Mouse (Mus musculus) heart, adult 18-20 months (tissue): ENCODE measurements around the gene Rad9a. TPM values are rescaled to one million over a fixed set of nuclear protein-coding genes. Genes with fewer than 3 reads are reported as not detected.

ENCODE experiments used
- DNase-seq, 2 experiments: peaks; one replicate each; pipeline ENCODE4 v3.0.0; 2021 to 2022; ENCODE audit warnings: mixed read lengths in 1 of 2
- total RNA-seq, 2 experiments: library from RNA; stranded (reverse); gene quantifications; 2 replicates each; pipeline ENCODE4 v1.2.3; 2021

Rad9a gene
- total RNA-seq, 2 experiments from 2014 or later = 4.5 to 4.8 TPM

DNA sequence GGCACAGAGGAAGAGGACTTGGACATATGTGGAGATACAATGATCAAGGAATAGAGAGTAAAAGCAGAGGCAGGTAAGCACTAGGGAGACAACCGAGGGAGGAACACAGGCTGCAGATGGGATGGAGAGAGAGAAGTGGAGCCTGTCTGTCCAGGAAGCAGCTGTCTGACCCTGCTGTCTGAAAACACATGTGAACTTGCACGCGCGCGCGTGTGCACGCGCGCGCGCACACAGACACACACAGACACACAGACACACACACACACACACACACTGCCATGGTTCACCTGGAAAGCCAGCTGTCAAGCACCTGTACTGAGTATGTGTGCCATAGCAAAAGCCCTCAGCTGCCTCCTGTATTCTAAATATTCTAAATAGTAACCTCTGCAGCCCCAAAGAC lies 16.8 kb upstream of the Rad9a start:
- no peak for DNase-seq

DNA sequence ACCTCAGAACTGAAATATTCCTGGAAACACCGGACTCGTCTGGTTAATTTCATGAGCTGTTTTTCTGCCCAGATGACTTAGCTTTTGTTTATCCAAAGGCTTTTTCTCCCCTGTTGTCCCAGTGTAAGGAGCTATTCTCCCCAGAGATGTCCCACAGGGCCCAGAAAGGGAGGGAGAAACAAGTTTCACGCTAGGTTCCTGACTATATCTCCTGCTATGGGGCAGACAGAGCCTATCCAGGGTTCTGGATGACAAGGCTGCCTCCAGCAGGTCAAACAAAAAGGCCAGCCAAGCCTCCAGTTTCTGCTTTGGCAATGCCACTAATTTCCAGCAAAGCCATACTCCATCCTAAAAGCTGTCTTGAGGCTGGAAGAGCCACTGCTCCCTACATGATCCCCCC lies 16.4 kb upstream of the Rad9a start:
- DNase-seq = no peak

DNA sequence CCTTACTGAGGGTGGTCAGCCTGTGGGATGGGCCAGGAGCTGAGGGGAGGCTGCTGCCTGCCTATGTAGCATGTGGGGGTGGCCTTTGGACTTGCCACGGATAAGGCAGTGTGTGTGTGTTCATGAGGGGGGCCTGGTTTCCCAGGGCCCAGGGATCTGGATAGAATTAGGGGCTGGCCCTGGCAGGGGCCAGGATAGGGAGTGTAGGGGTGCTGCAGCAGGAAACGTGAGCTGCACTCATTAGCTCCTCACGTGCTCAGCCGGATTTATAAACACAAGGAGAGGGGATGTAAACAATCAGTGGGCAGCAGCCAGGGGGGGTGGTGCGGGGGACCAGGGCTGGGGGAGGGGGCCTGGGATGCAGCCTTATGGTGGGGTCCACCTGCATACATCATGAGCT lies 15.7 kb upstream of the Rad9a start:
- DNase-seq = no peak

DNA sequence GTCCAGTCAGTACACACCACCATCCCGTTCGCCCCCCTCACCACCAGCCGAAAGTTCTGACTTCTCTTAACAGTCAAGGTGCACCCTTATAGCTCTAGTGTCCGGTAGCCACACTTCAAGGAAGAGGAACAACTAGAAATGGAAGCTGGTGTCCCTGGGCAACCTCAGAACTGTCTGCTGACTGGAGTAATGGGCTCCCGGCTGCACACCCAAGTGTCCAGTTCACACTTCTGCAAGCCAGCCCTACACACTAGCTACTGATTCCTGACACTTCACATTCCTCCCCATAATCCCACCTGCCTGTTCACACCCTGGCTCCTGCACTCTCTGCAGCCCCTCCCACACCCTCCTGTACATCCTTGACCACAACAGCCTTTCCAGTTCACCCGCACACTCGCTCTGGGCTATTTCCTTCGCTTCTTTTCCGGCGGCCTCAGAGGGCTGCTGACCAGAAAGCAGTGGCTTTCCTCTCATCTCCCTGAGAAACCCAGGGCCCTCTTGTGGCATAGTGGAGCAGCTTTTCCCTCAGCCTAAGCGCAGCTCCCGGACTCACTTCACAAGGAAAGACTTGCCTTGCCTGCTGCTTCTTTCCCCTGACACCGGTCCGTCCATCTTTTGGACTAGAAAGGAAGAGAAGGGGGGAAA lies 14.7 kb upstream of the Rad9a start:
- DNase-seq = peak; percentile 56 to 67

DNA sequence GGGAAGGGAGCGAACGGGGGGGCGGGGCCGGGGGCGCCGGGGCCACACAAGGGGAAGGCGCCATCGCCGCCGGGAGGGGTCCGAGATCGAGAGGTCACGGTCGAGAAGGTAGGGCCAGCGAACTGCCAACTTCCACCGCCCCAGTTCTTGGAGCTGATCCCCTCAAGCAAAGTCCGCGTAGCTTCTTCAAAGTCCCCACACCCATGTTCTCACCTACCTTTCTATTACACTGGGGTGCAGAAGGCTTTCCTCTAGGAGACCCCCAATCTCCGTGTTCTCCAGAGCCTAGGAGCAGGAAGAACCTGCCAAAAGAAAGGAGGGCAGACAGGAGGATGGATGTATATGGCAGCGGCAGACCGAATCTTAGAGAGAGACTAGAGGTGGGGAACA lies 14.0 kb upstream of the Rad9a start:
- no peak for DNase-seq

DNA sequence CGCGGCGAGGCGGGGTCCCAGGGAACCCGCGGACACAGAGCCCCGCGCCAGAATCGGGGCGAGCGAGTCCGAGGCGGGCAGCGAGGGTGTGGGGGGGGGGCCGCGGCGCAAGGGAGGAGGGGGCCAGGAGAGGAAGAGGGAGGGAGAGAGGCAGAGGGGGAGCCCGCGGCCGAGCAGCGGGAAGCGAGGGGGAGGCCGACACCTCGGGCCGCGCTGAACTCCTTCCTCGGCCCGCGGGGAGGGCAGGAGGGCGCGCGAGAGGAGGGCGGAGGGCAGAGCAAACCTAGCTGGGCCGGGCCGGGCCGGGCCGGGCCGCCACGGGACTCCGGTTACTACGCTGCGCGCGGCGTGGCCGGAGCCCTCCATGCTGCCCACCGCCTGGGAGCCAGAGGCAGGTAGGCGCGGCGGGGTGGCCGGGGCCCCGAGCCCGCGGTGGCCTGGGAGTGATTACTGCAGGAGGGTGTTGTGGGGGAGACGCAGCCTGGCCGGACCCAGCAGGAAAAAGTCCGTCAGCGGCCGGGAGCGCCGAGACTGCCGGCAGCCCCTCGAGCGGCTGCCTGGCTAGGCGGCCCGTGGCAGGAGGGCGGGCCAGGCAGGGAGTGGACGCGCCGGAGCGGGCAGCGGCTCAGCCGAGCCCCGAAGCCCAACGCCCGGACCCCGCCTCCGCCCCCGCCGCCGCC lies 13.4 kb upstream of the Rad9a start:
- DNase-seq = no peak

DNA sequence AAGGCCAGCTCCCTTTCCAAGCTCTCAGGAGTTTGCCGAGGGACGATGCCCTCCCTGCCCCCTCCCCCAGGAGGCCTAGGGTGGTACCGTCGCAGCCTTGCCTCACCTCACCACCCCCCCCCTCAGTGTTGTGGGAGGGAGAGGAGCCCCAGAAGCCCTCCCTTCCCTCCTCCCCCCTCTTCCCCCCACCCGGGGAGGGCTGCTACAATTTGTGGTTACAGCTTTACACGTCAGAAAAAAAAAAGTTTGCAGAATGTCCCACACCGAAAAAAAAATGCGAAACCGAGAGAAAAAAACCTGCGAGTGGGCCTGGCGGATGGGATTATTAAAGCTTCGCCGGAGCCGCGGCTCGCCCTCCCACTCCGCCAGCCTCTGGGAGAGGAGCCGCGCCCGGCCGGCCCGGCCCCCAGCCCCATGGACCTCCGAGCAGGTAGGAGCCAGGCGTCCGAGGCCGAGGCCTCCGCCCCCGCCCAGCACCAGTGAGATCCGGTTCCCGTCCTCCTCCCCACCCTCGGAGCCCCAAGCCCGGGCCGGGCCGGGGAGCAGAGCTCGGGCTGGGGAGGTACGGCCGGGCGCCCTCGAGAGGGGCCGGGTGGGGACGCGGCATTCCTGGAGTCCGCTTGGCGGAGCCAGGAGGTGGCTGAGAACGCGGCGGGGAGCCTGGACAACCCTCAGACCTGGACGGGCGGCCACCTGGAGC lies 12.8 kb upstream of the Rad9a start, which contains the start of the genes Clcf1 and AC109138.7:
TSS of gene Clcf1 (plus strand) at position 168 of the 700 bp plus-strand sequence.
TSS of gene AC109138.7 (plus strand) at position 287 of the 700 bp plus-strand sequence.
- peak; percentile 60 to 70 for DNase-seq

DNA sequence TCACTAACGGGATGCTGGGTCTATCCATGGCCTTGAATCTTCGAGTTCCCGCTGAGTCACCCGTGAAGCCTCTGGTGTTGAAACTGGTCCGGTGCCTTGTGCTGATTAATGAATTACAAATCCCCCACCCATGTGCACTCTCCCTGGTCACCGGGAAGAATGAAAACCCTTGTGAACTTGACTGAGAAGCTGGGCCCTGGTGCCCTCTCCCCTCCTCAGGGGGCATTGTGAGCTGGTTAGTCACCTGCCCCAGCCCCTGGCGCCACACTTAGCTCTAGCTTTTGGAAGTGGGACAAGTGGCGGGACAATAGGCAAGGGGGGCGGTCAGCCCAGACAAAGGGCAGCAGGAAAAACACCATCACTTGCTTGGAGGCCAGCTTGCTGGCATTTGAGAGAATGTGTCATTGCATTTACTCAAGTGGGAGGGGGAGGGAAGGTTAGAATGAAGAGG lies 12.1 kb upstream of the Rad9a start:
- peak in 1 of 2 experiments; percentile 62 for DNase-seq

DNA sequence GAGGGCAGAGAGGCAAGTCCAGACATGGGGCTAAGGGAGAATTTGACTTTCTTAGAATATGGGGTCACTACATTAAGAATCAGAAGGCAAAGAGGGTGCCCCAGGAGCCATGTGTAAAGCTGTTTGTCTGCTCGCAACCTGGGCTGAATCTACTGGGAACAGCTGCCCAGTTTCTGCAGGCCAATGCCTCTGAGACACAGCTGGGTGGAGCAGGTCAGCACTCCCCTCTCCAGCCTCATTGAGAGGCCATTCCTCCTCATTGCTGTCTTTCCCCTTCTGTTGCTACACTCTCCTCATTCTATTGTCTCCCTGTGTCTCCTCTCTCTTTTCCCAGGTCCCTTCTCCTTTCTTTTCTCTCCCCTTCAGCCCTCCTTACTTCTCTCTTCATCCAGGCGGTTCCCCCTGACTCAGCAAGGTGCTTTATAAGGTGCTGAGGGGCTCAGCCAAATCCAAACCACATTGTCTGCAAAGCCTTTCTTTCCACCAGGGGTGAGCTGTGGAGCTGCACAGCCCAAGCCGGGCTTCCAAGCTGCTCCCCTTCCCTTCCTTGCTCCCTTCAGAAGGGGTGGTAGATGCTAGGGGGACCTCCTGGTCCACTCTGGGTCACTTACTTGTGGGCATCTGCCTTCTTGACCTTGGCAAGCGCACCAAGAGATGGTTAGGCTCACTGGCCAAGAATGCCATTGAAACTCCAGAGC lies 10.6 kb upstream of the Rad9a start:
- DNase-seq = no peak

DNA sequence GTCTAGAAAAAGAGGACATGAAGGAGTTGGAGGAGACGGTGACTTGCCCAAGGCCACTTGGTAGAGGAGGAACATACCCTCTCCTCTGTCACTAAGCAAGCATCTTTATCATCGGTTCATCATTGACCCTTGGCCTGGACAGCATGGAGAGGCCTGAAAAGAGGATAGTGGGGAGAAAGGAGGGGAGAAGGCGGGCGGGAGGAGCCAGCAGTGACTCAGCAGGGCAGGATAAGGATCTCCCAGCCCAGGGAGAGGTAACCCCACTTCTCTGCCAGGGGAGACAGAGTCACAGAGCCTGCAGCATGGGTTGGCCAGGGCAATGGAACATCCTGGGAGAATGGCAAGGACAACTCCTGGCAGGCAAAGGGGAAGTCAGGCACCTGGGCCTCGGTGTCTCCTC lies 7.1 kb upstream of the Rad9a start:
- no peak for DNase-seq

DNA sequence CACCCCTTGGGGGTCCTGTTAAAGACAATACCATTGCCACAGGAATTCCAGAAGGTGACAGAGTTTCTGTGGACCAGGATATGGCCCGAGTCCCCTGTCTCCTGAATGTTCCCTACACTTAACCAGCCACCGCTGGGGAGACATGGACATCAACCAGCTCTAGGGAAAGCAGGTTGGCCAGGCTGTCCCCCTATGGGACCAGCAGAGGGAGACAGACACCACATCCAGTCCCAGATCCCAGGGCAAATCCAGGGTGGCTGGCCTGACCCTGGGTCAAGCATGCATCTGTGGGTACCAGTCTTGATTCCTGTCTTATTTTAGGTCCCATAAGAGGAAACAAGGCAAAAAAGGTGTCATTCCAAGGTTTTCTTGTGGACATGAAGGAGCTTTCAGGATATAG lies 5.5 kb upstream of the Rad9a start:
- peak; percentile 77 to 82 for DNase-seq

DNA sequence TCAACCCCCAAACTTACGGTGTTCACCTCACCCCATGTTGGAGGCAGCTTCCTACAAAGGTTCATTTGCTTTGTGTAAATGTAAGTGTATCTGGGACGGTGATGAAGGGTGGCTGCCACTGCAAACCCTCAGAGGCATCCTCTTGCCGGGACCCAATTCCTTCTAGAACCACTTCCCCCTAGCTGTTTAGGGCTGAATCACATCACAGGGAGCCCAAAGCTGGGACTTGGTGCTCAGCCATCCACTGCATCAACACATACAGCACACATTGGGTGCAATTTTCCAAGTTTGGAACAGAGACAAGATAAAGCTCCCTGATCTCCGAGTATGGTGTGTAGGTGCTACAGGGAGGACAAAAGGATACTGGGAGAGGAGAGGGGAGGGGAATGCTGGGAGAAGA lies 3.4 kb upstream of the Rad9a start:
- DNase-seq = no peak

DNA sequence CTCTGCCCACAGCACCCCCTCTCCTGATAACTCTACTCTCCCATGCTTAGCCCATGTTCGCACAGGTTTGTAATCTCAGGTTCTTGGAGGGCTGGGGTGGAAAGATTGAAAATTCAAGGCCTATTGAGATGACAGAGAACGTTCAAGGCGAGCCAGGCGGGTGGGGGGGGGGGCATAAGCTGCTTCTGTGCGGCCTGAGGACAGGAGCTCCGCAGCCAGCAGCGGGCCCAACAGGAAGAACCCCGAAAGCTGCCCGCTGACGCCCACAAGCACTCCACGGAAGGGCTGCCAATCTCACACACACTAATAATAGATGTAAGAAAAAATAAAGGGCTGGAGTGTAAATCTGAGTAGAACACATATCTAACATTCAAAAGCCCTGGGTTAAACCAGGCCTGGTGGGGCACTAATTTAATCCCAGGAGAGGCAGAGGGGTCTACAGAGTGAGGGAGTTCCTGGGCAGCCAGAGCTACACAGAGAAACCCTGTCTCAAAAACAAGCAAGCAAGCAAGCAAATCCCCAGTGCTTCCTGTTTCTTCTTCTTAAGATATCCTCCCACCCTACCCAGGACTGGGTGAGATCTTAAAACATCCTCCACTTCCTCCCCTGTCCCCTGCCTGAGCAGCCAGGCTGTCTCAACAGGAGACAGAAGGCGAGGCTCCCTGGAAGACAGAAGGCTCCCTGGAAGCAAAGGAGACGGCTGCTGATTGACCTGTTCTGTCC lies 2.3 kb upstream of the Rad9a start:
- peak in 1 of 2 experiments; percentile 55 for DNase-seq

DNA sequence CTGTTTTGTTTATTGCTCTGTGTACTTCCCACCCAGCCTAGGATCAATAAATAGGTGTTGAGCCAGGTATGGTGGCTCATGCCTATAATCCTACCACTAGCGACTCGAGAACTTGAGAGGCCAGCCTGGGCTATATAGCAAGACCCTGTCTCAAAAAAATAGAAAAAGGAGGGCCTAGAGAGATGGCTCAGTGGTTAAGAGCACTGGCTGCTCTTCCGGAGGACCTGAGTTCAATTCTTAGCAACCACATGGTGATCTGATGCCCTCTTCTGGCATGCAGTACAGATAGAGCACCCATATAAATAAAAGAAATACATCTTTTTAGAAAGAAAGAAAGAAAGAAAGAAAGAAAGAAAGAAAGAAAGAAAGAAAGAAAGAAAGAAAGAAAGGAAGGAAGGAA lies 1.7 kb upstream of the Rad9a start:
- no peak for DNase-seq

DNA sequence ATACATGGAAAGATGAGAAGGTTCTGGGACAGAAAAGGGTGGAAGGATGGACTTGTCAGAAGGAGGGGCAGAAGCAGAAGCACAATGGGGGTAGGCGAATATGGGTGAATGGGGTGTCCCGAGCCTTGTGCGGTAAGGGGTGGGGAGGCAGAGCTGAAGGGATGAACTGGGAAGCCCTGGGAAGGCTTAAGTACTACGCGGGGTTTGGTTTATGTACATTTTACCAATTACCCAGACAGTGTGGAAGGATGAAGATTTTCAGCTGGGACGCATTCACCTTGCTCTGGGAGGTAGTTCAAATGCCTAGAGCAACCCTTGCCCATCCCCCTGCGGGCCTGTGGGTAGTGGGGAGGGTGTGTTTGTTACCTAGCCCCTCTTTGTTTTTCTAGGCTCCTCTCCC lies 687 bp upstream of the Rad9a start:
- peak in 1 of 2 experiments; percentile 46 for DNase-seq

DNA sequence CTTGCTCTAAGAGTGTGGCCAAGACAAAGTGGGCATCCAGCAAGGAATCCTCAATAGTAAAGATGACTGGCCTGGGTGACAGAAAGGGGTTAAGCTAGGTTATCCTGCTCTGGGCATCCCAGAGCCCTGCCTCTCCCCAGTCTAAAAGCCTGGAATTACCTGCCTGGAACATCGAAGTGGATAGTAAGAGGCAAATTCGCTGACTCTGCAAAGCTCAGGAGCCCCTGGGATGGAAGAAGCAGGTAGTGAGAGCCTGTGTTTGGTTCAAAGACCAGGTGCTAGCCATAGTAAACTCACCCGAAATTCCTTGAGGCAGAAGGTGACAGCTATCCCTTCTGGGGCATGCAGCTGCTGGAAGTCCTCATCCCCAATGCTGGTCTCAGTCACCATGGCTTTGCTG lies 4.3 kb downstream of the Rad9a start:
- no peak for DNase-seq

DNA sequence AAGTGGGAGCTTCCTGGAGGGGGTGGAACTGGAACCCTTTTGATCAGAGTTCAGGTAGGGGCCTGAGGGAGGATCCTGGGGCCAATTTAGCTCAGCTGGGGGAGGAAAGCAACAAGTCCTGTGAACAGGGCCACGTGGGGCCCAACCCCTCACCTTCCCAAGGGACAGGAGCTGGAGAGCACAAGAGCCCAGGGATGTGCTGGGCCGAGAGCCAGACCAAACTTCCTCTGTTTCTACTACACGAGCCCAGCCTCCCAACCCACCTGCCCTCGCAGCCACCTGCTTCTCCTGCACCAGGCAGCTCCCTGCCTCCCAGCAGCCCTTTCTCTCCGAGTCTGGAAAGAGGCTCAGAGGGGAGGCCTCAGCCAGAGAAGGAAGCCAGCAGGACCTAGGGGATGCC lies 4.9 kb downstream of the Rad9a start:
- peak; percentile 56 to 68 for DNase-seq

DNA sequence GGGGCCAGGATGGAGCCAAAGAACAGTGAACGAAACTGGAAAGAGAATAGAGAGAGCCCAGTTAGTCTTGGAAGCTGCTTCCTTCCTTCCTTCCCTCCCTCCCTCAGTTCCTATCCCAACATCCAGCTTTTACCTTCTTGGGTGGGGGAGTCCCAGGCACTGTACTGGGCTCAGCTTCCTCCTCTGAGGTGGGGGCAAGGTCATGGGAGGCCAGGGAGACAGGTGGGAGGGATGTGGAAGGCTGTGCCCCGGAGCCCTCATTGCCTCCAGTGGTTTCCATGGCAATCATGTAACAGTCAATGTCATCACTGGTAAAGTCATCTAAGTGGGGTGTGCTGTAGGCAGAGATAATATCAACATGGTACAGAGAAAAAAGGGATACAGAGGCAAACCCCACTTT lies 5.4 kb downstream of the Rad9a start:
- no peak for DNase-seq

DNA sequence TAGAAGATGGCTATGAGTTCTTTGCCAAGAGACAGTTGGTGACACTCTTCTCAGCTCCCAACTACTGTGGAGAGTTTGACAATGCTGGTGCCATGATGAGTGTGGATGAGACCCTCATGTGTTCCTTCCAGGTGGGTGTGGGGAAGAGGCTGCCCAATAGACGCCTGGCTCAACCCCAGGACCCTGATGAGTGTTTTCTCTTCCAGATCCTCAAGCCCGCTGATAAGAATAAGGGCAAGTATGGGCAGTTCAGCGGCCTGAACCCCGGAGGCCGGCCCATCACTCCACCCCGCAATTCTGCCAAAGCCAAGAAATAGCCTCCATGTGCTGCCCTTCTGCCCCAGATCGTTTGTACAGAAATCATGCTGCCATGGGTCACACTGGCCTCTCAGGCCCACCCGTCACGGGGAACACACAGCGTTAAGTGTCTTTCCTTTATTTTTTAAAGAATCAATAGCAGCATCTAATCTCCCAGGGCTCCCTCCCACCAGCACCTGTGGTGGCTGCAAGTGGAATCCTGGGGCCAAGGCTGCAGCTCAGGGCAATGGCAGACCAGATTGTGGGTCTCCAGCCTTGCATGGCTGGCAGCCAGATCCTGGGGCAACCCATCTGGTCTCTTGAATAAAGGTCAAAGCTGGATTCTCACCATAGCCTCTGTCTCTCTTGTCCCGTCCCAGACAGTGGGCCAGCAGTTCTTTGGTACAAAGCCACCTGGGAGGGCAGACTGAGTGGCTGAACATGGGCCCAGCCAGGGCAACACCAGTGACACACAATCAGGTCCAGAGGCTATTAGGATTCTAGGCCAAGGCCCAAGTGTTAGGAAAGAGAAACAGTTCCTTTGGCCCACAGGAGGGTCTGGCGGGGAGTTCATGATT lies 6.4 kb downstream of the Rad9a start:
- DNase-seq = no peak

DNA sequence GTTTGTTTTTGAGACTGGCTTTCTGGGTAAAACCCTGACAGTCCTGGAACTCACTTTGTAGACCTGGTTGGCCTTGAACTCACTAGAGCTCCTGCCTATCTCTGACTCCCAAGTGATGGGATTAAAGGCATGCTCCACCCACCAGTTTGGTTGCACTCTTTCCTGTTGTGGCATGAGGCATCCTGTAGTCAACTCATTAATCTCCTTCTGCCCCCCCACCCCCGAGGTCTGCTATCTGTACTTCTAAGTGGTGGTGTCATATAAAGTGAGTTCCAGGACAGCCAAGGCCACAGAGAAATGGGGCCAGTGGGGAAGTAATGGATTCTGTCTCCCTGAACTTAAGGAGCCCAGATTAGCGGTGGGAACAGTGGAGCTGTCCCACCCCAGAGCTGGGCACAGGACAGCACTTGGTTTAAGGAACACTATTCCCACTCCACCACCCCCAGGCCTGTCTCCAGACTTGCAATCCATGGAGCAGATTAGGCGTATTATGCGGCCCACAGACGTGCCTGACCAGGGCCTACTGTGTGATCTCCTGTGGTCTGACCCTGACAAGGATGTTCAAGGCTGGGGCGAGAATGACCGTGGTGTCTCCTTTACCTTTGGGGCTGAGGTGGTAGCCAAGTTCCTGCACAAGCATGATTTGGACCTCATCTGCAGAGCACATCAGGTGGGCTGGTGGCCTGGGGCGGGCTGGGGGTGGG lies 7.3 kb downstream of the Rad9a start:
- no peak for DNase-seq
